Mouse (Mus musculus): ENCODE measurements at regions not wholly inside any gene's neighbourhood (a gene's known extent, or its start where the extent isn't known, plus 50 kb on each side); places are given as distances from the start of the nearest gene placed in this dataset.

DNA sequence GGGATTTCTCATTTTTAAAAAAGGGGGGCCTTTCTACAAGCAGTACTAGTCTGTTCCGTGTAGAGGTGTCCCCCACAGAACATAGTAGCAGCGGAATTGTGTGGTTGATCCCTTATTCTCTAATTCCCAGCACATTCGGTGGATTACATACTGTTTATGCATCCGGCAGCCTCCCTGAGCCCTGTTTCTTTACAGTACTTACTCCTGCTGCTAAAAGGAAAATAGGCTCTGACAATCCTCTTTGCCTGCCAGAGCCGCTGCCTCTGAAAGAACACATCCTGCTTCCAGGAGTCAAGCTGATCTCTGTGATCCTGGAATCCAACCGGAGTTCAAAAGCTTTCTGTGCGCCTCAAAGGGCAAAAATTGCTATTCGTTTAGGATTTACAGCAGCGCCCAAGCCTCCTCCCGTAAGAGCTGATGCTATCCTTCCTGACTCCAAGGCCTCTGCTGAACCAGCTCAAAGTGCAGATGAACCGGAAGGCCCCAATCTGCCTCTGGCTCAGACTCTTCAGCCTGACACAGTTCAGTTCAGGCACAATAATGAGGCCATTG lies 936.6 kb downstream of the Ndufa4 start:
- ATAC-seq (ENCODE audit: insufficient number of reproducible peaks, low FRiP score, low TSS enrichment, low read depth) = no peak
- Histone ChIP-seq H3K27me3 (no peaks in the 10 kb centered on the region), H3K4me3 (no peak overlapping the region), H3K36me3 (no peaks in the 10 kb centered on the region), H3K9ac (no peak overlapping the region), H3K27ac (no peak overlapping the region), H3K4me1 (peaks cover 7% of the 10 kb centered on the region; the same call in 1 of the 2 replicates), H3K9me3 (no peaks in the 10 kb centered on the region), H3K4me2 (0 out of 2 replicates have a peak overlapping the region, but pooled peaks have one; percentile 20)
- 17% methylated on average over 11 of the region's 11 CpGs for WGBS

DNA sequence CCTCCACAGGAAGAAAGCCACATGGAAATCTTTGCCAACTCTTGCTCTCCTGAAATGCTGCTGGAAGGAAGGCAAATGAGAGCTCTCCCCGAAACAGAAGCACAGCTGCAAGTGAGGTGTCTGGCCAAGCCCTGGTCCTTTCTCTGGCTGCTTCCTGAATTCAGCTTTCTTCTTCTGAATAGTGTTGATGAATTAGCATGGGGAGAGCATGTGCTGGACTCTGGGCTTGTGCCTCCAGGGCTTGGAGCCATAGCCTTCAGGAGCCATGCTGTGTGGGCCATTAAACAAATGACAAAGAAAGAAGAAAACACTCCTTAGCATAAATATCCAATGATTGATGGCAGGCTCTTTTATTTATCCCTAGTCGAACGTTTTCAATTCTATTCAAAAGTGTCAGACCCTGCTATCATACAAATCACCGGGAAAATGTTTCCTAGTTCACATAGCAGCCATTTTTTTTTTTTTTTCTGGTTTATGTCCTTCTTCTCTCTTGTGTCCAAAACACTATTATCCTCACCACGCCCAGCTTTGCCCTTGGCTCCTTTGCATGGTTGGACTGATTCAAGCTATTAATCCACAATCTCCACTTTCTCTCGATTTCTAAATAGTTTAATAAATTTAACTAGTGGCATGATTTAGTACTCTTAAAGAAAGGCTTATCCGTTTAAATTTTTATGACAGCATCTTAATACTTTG lies 937.3 kb downstream of the Ndufa4 start:
- H3K27ac ChIP-seq = no peak overlapping the region
- no peak overlapping the region for H3K4me3 ChIP-seq

DNA sequence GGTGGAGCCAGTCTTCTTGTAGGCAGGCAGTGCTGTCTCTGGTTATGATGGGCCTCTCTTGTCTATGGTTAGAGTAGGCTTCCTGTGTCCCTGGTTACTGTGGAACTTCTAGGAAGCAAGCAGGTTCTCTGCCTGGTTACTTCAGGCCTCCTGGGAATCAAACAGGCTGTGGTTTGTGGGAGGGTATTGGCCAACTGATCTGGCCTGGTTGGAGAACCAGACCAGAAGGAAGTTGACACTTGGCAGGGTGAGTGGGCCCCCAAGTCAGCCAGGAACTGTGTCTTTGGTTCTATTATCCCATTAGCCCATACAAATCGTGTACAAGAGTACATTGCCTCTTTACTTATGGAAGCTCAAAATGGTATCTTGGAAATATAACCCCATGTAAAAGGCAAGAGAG lies 963.8 kb downstream of the Ndufa4 start:
- Histone ChIP-seq H3K4me1 (no peaks in the 10 kb centered on the region), H3K27ac (no peak overlapping the region), H3K9me3 (no peaks in the 10 kb centered on the region), H3K4me2 (no peak overlapping the region), H3K9ac (no peak overlapping the region), H3K27me3 (no peaks in the 10 kb centered on the region), H3K36me3 (no peaks in the 10 kb centered on the region), H3K4me3 (no peak overlapping the region)
- 52% methylated on average over 1 of the region's 1 CpGs for WGBS
- no peak for ATAC-seq (ENCODE audit: insufficient number of reproducible peaks, low FRiP score, low TSS enrichment, low read depth)

More for the DNA sequence above, 937.3 kb downstream of the Ndufa4 start:
- Histone ChIP-seq H3K4me1 (peaks cover 7% of the 10 kb centered on the region; the same call in 1 of the 2 replicates), H3K36me3 (no peaks in the 10 kb centered on the region), H3K27me3 (no peaks in the 10 kb centered on the region), H3K4me2 (no peak overlapping the region), H3K9me3 (no peaks in the 10 kb centered on the region), H3K9ac (no peak overlapping the region)
- no peak for ATAC-seq (ENCODE audit: insufficient number of reproducible peaks, low FRiP score, low TSS enrichment, low read depth)
- 25% methylated on average over 7 of the region's 7 CpGs for WGBS

DNA sequence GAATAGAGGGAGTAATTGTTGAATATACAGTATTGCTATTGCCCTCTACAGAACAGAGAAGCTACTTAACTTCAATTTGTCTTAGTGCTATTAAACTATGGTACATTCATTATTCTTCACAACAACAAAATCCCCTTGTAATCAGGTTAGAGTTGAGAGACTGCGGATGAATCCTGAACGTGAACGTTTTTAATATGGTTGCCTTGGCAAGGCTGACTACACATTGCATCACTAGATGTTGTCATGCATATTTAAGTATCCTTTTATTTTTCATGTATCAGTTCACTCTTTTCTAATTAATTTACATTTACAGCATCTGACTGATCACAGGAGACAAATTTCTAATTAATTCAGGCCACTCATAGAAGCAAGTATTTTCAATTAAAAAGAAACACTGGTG lies 965.8 kb downstream of the Ndufa4 start:
- 86% methylated on average over 3 of the region's 3 CpGs for WGBS
- Histone ChIP-seq H3K9me3 (no peaks in the 10 kb centered on the region), H3K9ac (no peak overlapping the region), H3K4me1 (no peaks in the 10 kb centered on the region), H3K36me3 (no peaks in the 10 kb centered on the region), H3K4me3 (no peak overlapping the region), H3K27ac (no peak overlapping the region), H3K4me2 (no peak overlapping the region), H3K27me3 (no peaks in the 10 kb centered on the region)
- no peak for ATAC-seq (ENCODE audit: insufficient number of reproducible peaks, low FRiP score, low TSS enrichment, low read depth)

Data from limb, embryonic 15.5 days (tissue).